In the genomic region with DNA sequence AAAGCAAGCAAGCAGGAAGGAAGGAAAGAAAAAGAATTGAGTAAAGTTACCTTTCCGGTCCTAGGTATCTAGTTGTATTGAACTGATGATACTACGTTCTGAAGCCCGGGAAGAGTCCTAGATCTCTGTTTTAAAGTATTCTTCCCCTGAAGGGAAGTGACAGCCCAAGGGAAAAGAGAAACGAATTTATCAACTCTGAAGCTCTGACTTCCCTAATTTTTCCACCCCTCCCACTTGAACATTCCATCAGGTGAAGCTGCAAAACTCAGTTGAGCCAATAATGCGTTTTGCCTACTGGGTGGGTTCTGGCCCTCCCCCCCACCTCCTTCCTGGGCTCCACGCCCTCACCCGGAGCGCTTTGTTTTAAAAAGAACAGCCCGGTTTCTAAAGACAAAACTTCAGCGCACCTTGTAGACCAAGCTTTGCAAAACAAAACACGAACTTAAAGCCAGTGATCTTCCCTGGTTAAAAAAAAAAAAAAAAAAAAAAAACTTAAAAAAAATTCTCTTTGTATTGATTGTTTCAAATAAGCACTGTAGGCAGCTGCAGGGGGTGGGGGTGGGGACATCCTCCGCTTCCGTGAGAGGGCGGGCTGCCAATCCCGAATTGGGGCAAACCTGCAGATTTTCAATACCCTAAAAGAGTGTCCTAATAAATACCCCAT, we compare ENCODE assay signal across 12 mouse cellular contexts. TPM values are rescaled to one million over a fixed set of nuclear protein-coding genes. Genes with fewer than 3 reads are reported as not detected.
A peak's percentile ranks its signal among the peaks of the same experiment; 100 is the strongest.
DNase-seq lines count a peak whose midpoint lies in the region; ATAC-seq and TF ChIP-seq lines count a peak whose summit lies in the region.
"Had no signal": no experiment of that assay in that cellular context is flagged by ENCODE, and none has a peak within 500 bp of the region (broad histone marks: within the 10 kb centered on the region; RNA-seq: fewer than 3 reads in every experiment).

No protein-coding gene starts in this region.

- 8% methylated on average over 15 of the region's 15 CpGs for WGBS in heart, embryonic 13.5 days
- 2% methylated on average over 15 of the region's 15 CpGs for WGBS in midbrain, embryonic 11.5 days
- WGBS in midbrain, embryonic 15.5 days = 2% methylated on average over 15 of the region's 15 CpGs
- WGBS in heart, postnatal 0 days = 22% methylated on average over 15 of the region's 15 CpGs
- WGBS in stomach, embryonic 15.5 days = 5% methylated on average over 15 of the region's 15 CpGs

- TF ChIP-seq EP300 in heart, postnatal 0 days (IDR thresholded peaks at IDR 0.05; ENCODE audit: low read depth) = no peak

- H3K27me3 ChIP-seq in heart, embryonic 13.5 days (replicated peaks) = peaks cover 94% of the 10 kb centered on the region
- peaks cover 85% of the 10 kb centered on the region for H3K27me3 ChIP-seq in midbrain, embryonic 11.5 days (ENCODE audit: control insufficient read depth, insufficient read depth, low read length)
- H3K27me3 ChIP-seq in midbrain, embryonic 15.5 days (replicated peaks) = peaks cover 81% of the 10 kb centered on the region
- H3K27me3 ChIP-seq in heart, postnatal 0 days (ENCODE audit: control insufficient read depth, insufficient read depth, low read length) = peaks cover 84% of the 10 kb centered on the region
- H3K27me3 ChIP-seq in stomach, embryonic 15.5 days (replicated peaks) = peaks cover 53% of the 10 kb centered on the region

- ATAC-seq in heart, embryonic 13.5 days (ENCODE audit: extremely low read depth, insufficient number of reproducible peaks, low FRiP score, low TSS enrichment) = no peak
- ATAC-seq in midbrain, embryonic 11.5 days (ENCODE audit: low FRiP score) = no peak
- no peak for ATAC-seq in midbrain, embryonic 15.5 days (replicated peaks)
- no peak for ATAC-seq in heart, postnatal 0 days (ENCODE audit: insufficient read depth, low read depth)
- no peak for ATAC-seq in stomach, embryonic 15.5 days (ENCODE audit: insufficient read depth, low FRiP score, low read depth)
- ATAC-seq: hindbrain, postnatal 0 days had no signal

- H3K9ac ChIP-seq in heart, embryonic 13.5 days = no peak overlapping the region
- H3K9ac ChIP-seq in midbrain, embryonic 11.5 days (ENCODE audit: low read length) = no peak overlapping the region
- no peak overlapping the region for H3K9ac ChIP-seq in midbrain, embryonic 15.5 days
- no peak overlapping the region for H3K9ac ChIP-seq in heart, postnatal 0 days (replicated peaks; ENCODE audit: low read depth, low read length)
- H3K9ac ChIP-seq in stomach, embryonic 15.5 days = no peak overlapping the region

- no peak for DNase-seq in heart, postnatal 36 days
- DNase-seq in midbrain, embryonic 11.5 days (ENCODE audit: low spot score, missing footprints) = peak; percentile 90
- no peak for DNase-seq in heart, postnatal 0 days (ENCODE audit: low spot score)
- no peak for DNase-seq in adrenal gland, adult 8-10 months
- no peak for DNase-seq in kidney, adult 8-10 months
- DNase-seq: cerebellum, postnatal 14 days had no signal

- H3K4me1 ChIP-seq in heart, embryonic 13.5 days = peaks cover 33% of the 10 kb centered on the region
- peaks cover 13% of the 10 kb centered on the region for H3K4me1 ChIP-seq in midbrain, embryonic 11.5 days (ENCODE audit: control insufficient read depth, insufficient read depth, low read length)
- H3K4me1 ChIP-seq in midbrain, embryonic 15.5 days = peaks cover 32% of the 10 kb centered on the region
- H3K4me1 ChIP-seq in heart, postnatal 0 days (ENCODE audit: control insufficient read depth, insufficient read depth) = peaks cover 10% of the 10 kb centered on the region
- H3K4me1 ChIP-seq in stomach, embryonic 15.5 days = peaks cover 17% of the 10 kb centered on the region

- TF ChIP-seq CTCF in heart, postnatal 0 days (IDR thresholded peaks at IDR 0.05; ENCODE audit: low read depth) = no peak

- H3K4me3 ChIP-seq in heart, embryonic 13.5 days = peak overlapping the region; percentile 55
- no peak overlapping the region; the same call in 1 of the 2 replicates for H3K4me3 ChIP-seq in midbrain, embryonic 11.5 days (ENCODE audit: low read depth, low read length)
- no peak overlapping the region for H3K4me3 ChIP-seq in midbrain, embryonic 15.5 days
- peak overlapping the region; percentile 41; the same call in 1 of the 2 replicates for H3K4me3 ChIP-seq in heart, postnatal 0 days (ENCODE audit: low read depth, low read length)
- H3K4me3 ChIP-seq in stomach, embryonic 15.5 days (replicated peaks) = 0 out of 2 replicates have a peak overlapping the region, but pooled peaks have one; percentile 11
- H3K4me3 ChIP-seq: myocyte had no signal

- no peaks in the 10 kb centered on the region for H3K9me3 ChIP-seq in heart, embryonic 13.5 days
- 0 out of 2 replicates have a peak, but pooled peaks cover 2% of the 10 kb centered on the region for H3K9me3 ChIP-seq in midbrain, embryonic 11.5 days (ENCODE audit: control insufficient read depth, low read length)
- H3K9me3 ChIP-seq in midbrain, embryonic 15.5 days = no peaks in the 10 kb centered on the region
- no peaks in the 10 kb centered on the region for H3K9me3 ChIP-seq in heart, postnatal 0 days (replicated peaks; ENCODE audit: control insufficient read depth, low read length)
- H3K9me3 ChIP-seq in stomach, embryonic 15.5 days = no peaks in the 10 kb centered on the region

- no peaks in the 10 kb centered on the region for H3K36me3 ChIP-seq in heart, embryonic 13.5 days
- no peaks in the 10 kb centered on the region for H3K36me3 ChIP-seq in midbrain, embryonic 11.5 days (ENCODE audit: control insufficient read depth, insufficient read depth, low read length)
- H3K36me3 ChIP-seq in midbrain, embryonic 15.5 days (replicated peaks) = no peaks in the 10 kb centered on the region
- no peaks in the 10 kb centered on the region for H3K36me3 ChIP-seq in heart, postnatal 0 days (replicated peaks; ENCODE audit: control insufficient read depth, insufficient read depth, low read length)
- H3K36me3 ChIP-seq in stomach, embryonic 15.5 days = no peaks in the 10 kb centered on the region

- H3K27ac ChIP-seq in heart, embryonic 13.5 days (replicated peaks) = no peak overlapping the region
- H3K27ac ChIP-seq in midbrain, embryonic 11.5 days (ENCODE audit: low read depth, low read length) = no peak overlapping the region
- no peak overlapping the region for H3K27ac ChIP-seq in midbrain, embryonic 15.5 days
- H3K27ac ChIP-seq in heart, postnatal 0 days (ENCODE audit: low read depth) = no peak overlapping the region
- H3K27ac ChIP-seq in stomach, embryonic 15.5 days = no peak overlapping the region
- H3K27ac ChIP-seq: hindbrain, postnatal 0 days had no signal

- H3K4me2 ChIP-seq in heart, embryonic 13.5 days = peak overlapping the region; percentile 86
- 0 out of 2 replicates have a peak overlapping the region, but pooled peaks have one; percentile 6 for H3K4me2 ChIP-seq in midbrain, embryonic 11.5 days
- H3K4me2 ChIP-seq in midbrain, embryonic 15.5 days = no peak overlapping the region
- peak overlapping the region; percentile 61; the same call in 1 of the 2 replicates for H3K4me2 ChIP-seq in heart, postnatal 0 days (ENCODE audit: low read depth, low read length)
- peak overlapping the region; percentile 27; the same call in 1 of the 2 replicates for H3K4me2 ChIP-seq in stomach, embryonic 15.5 days

- intact Hi-C loops in heart, postnatal 36 days (cut with DNase I) = no loop called here

RNA-seq across cellular contexts. Expression of a gene that starts 6.7 kb away (rescaled TPM):
- 0.39 and 0.40 TPM in 2 replicates for polyA plus RNA-seq in heart, embryonic 13.5 days (2015; fragmentation: Nextera tagmentation; extraction: Ambion mirVana)
- total RNA-seq in heart, postnatal 36 days (2021) = under 1 TPM; 0.58 to 0.92 TPM
- 0.40 and 0.52 TPM in 2 replicates for polyA plus RNA-seq in midbrain, embryonic 11.5 days (2014; fragmentation: Nextera tagmentation; extraction: Ambion mirVana)
- polyA plus RNA-seq in midbrain, embryonic 15.5 days (2015; fragmentation: Nextera tagmentation; extraction: Ambion mirVana) = 1.1 and 1.5 TPM in 2 replicates
- total RNA-seq in heart, postnatal 0 days (2014; rRNA removed; ENCODE audit: low replicate concordance) = 1.2 and 1.6 TPM in 2 replicates
- 0.29 and 0.45 TPM in 2 replicates for polyA plus RNA-seq in heart, postnatal 0 days (2015; fragmentation: Nextera tagmentation; extraction: Ambion mirVana)
- 6.3 and 8.1 TPM in 2 replicates for polyA plus RNA-seq in stomach, embryonic 15.5 days (2015; fragmentation: Nextera tagmentation; extraction: Ambion mirVana)
- 1 to 10 TPM; 1.7 to 4.0 (median 2.6) TPM for total RNA-seq in adrenal gland, adult 8-10 months (2022)
- total RNA-seq: layer of hippocampus, adult 18-20 months had no signal
- polyA plus RNA-seq: myocyte had no signal

Comparison
In these comparisons a context has a peak if more than half of its experiments do, and no peak if none do; other contexts are left out.
1. H3K4me3 ChIP-seq: peak in heart, embryonic 13.5 days (single experiment), heart, postnatal 0 days (single experiment) and stomach, embryonic 15.5 days (single experiment); none in midbrain, embryonic 11.5 days (single experiment) and midbrain, embryonic 15.5 days (single experiment).